Comparison of ENCODE assay signal across 8 mouse cellular contexts in the genomic region with DNA sequence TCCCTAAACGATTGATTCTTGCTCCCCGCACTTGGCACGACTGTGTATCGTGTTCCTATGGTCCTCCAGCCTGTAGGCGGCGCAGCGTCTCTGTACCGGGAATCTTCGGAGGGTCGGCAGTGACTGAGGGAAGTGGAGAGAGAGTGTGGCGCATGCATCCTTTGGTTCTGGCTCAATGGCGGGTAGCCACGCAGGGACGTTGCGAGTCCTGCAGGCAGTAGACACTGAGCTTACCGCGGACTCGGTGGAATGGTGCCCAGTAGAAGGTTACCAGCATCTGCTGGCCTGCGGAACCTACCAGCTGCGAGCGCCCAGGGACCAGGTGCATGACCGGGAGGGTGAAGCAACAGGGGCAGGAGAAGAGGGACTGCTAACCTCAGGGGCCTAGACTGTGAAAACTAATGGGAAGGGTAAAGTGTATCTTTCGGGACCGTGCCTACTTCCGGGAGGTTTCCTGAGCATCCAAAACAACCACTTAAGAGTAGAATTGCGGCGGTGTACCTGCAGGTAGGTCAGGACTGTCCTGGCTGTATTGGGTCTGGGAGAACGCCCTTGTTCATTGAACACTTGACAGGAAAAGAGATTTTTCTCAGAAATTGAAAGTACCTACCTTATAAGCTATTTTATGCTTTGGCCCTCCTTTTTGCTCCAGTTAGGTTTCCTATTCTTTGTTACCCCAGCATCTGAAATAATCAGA. TPM values are rescaled to one million over a fixed set of nuclear protein-coding genes. Genes with fewer than 3 reads are reported as not detected.
DNase-seq lines count a peak whose midpoint lies in the region; ATAC-seq and TF ChIP-seq lines count a peak whose summit lies in the region.

A gene (plus strand): TSS at position 97 of the 697 bp plus-strand sequence.

- 1% methylated on average over 28 of the region's 28 CpGs for WGBS in hindbrain, embryonic 16.5 days

- H3K9me3 ChIP-seq in hindbrain, embryonic 16.5 days (ENCODE audit: control insufficient read depth, low read length) = no peaks in the 10 kb centered on the region

- H3K9ac ChIP-seq in hindbrain, embryonic 16.5 days (ENCODE audit: low read depth, low read length) = peak within 1 kb of the TSS; percentile 87

- H3K27me3 ChIP-seq in hindbrain, embryonic 16.5 days (replicated peaks; ENCODE audit: control insufficient read depth, insufficient read depth, low read length) = no peaks in the 10 kb centered on the region

- H3K36me3 ChIP-seq in hindbrain, embryonic 16.5 days (ENCODE audit: control insufficient read depth, insufficient read depth, low read length) = peaks cover 37% of the 10 kb centered on the region

- H3K27ac ChIP-seq in hindbrain, embryonic 16.5 days (ENCODE audit: low read depth, low read length) = peak within 1 kb of the TSS; percentile 55
- H3K27ac ChIP-seq in left cerebral cortex, adult 2 months = peak within 1 kb of the TSS; percentile 82

- peak within 1 kb of the TSS; percentile 78 for H3K4me3 ChIP-seq in hindbrain, embryonic 16.5 days (ENCODE audit: low read length)
- H3K4me3 ChIP-seq in left cerebral cortex, adult 2 months = peak within 1 kb of the TSS; percentile 76

- intact Hi-C loops in left cerebral cortex, adult 2 months (cut with DNase I) = no loop called here

- H3K4me2 ChIP-seq in hindbrain, embryonic 16.5 days (ENCODE audit: low read length) = peak within 1 kb of the TSS; percentile 88

- peaks cover 10% of the 10 kb centered on the region for H3K4me1 ChIP-seq in hindbrain, embryonic 16.5 days (ENCODE audit: control insufficient read depth, insufficient read depth, low read depth, low read length)

- ATAC-seq in hindbrain, embryonic 16.5 days = peak; percentile 96
- peak; percentile 100 for ATAC-seq in megakaryocyte, adult 5-6 weeks (ENCODE audit: poor library complexity, severe bottlenecking)

- TF ChIP-seq CTCF in left cerebral cortex, adult 2 months (IDR thresholded peaks at IDR 0.05) = peak; percentile 91

- DNase-seq in T-cell, adult 2 months (ENCODE audit: low spot score) = peak; percentile 85
- DNase-seq in cerebellum, postnatal 36 days = peak; percentile 88 to 90
- peak; percentile 84 for DNase-seq in gastrocnemius, adult 18-20 months (ENCODE audit: low spot score)
- DNase-seq in left cerebral cortex, adult 2 months (ENCODE audit: extremely low spot score in 1 of 2, low spot score in 2 of 2) = peak; percentile 86 to 88
- peak; percentile 93 to 95 for DNase-seq in right cerebral cortex, adult 2 months (ENCODE audit: low spot score in 2 of 2)
- peak; percentile 88 for DNase-seq in urinary bladder, postnatal 14 days (ENCODE audit: low spot score)

RNA-seq across cellular contexts. Expression of the gene that starts here (rescaled TPM):
- total RNA-seq in gastrocnemius, adult 18-20 months (2021) = 1 to 10 TPM; 2.7 to 3.8 TPM
- polyA plus RNA-seq in hindbrain, embryonic 16.5 days (2015; fragmentation: Nextera tagmentation; extraction: Ambion mirVana) = 36.5 and 39.0 TPM in 2 replicates
- 10 to 100 TPM; 29.7 to 32.4 TPM for total RNA-seq in left cerebral cortex, adult 2 months (2021)
- 6.7 and 9.4 TPM in 2 replicates for total RNA-seq in megakaryocyte, adult 5-6 weeks (2015)
- 6.7 and 8.8 TPM in 2 replicates for total RNA-seq in megakaryocyte, adult 5-6 weeks (2017)

Comparison
In these comparisons a context has a peak if more than half of its experiments do, and no peak if none do; other contexts are left out.
1. Peak in every context shown above with its lines: DNase-seq, ATAC-seq, H3K4me3 ChIP-seq and H3K27ac ChIP-seq.